Comparison of ENCODE assay signal across 18 mouse cellular contexts in genomic region chr5:134597711-134598110, GRCm38 (mm10). TPM values are rescaled to one million over a fixed set of nuclear protein-coding genes. Genes with fewer than 3 reads are reported as not detected.
DNase-seq lines count a peak whose midpoint lies in the region; ATAC-seq and TF ChIP-seq lines count a peak whose summit lies in the region.
"Had no signal": no experiment of that assay in that cellular context is flagged by ENCODE, and none has a peak within 500 bp of the region (broad histone marks: within the 10 kb centered on the region; RNA-seq: fewer than 3 reads in every experiment).

No protein-coding gene starts in this region.

- H3K9ac ChIP-seq in hindbrain, postnatal 0 days (replicated peaks; ENCODE audit: low read length), result no peak overlapping the region
- H3K9ac ChIP-seq in hindbrain, embryonic 14.5 days, result no peak overlapping the region
- H3K9ac ChIP-seq: lung, embryonic 15.5 days had no signal

- H3K4me3 ChIP-seq in hindbrain, postnatal 0 days (ENCODE audit: low read length), result no peak overlapping the region
- no peak overlapping the region for H3K4me3 ChIP-seq in hindbrain, embryonic 14.5 days (replicated peaks; ENCODE audit: low read length)
- H3K4me3 ChIP-seq: hindbrain, embryonic 10.5 days; lung, embryonic 15.5 days had no signal

- 0 out of 2 replicates have a peak, but pooled peaks have one; percentile 46 for ATAC-seq in hindbrain, postnatal 0 days
- ATAC-seq in hindbrain, embryonic 14.5 days (ENCODE audit: low FRiP score), result no peak
- ATAC-seq: forebrain, embryonic 16.5 days; midbrain, embryonic 16.5 days; Patski had no signal

- no peaks in the 10 kb centered on the region for H3K9me3 ChIP-seq in hindbrain, postnatal 0 days (ENCODE audit: low read length)
- H3K9me3 ChIP-seq in hindbrain, embryonic 14.5 days (ENCODE audit: control insufficient read depth, low read length), result no peaks in the 10 kb centered on the region
- H3K9me3 ChIP-seq: hindbrain, embryonic 10.5 days; lung, embryonic 15.5 days had no signal

- no peak overlapping the region; the same call in 1 of the 2 replicates for H3K27ac ChIP-seq in hindbrain, postnatal 0 days
- H3K27ac ChIP-seq in hindbrain, embryonic 14.5 days, result no peak overlapping the region
- H3K27ac ChIP-seq: hindbrain, embryonic 10.5 days; kidney, postnatal 0 days; lung, embryonic 15.5 days had no signal

- H3K4me1 ChIP-seq in hindbrain, postnatal 0 days (ENCODE audit: insufficient read depth, low read length), result no peaks in the 10 kb centered on the region
- H3K4me1 ChIP-seq in hindbrain, embryonic 14.5 days (replicated peaks; ENCODE audit: control insufficient read depth, insufficient read depth, low read length), result no peaks in the 10 kb centered on the region
- H3K4me1 ChIP-seq: hindbrain, embryonic 10.5 days; lung, embryonic 15.5 days had no signal

- peaks cover 43% of the 10 kb centered on the region for H3K36me3 ChIP-seq in hindbrain, postnatal 0 days (ENCODE audit: insufficient read depth, low read length)
- peaks cover 70% of the 10 kb centered on the region for H3K36me3 ChIP-seq in hindbrain, embryonic 14.5 days (replicated peaks; ENCODE audit: control insufficient read depth, insufficient read depth)

- H3K27me3 ChIP-seq in hindbrain, postnatal 0 days (ENCODE audit: insufficient read depth, low read length), result no peaks in the 10 kb centered on the region
- H3K27me3 ChIP-seq in hindbrain, embryonic 14.5 days (ENCODE audit: control insufficient read depth, insufficient read depth, low read length), result no peaks in the 10 kb centered on the region
- H3K27me3 ChIP-seq: lung, embryonic 15.5 days; Patski had no signal

- TF ChIP-seq CTCF in hindbrain, postnatal 0 days (IDR thresholded peaks at IDR 0.05; ENCODE audit: low read depth), result no peak

- H3K4me2 ChIP-seq in hindbrain, postnatal 0 days (ENCODE audit: low read depth, low read length), result no peak overlapping the region
- H3K4me2 ChIP-seq in hindbrain, embryonic 14.5 days (replicated peaks), result no peak overlapping the region
- H3K4me2 ChIP-seq: lung, embryonic 15.5 days had no signal

- peak; percentile 40 for DNase-seq in adrenal gland, postnatal 14 days
- DNase-seq in adrenal gland, postnatal 36 days, result no peak
- DNase-seq in hindbrain, postnatal 0 days (ENCODE audit: low spot score), result peak; percentile 66
- DNase-seq in hindbrain, embryonic 14.5 days (ENCODE audit: low spot score), result no peak
- peak; percentile 10 for DNase-seq in brain, embryonic 18.5 days (ENCODE audit: low read depth, low spot score)
- peak; percentile 60 to 61 for DNase-seq in heart, postnatal 10 days
- DNase-seq in Muller cell, postnatal 12 days (ENCODE audit: inconsistent ontology term), result no peak
- no peak for DNase-seq in layer of hippocampus, adult 11-12 months (ENCODE audit: low spot score)
- DNase-seq: cerebellum, adult 18-20 months had no signal

- 57% methylated on average over 10 of the region's 10 CpGs for WGBS in hindbrain, postnatal 0 days
- 83% methylated on average over 10 of the region's 10 CpGs for WGBS in hindbrain, embryonic 14.5 days

- intact Hi-C loops in heart, postnatal 10 days (cut with DNase I), result no loop called here

RNA-seq across cellular contexts. Expression of gene Rfc2, which starts 16.5 kb away (rescaled TPM):
- 47.2 and 51.2 TPM in 2 replicates for total RNA-seq in adrenal gland, postnatal 14 days (2021)
- total RNA-seq in adrenal gland, postnatal 36 days (2021), result 10 to 100 TPM; 48.2 to 49.4 TPM
- total RNA-seq in hindbrain, postnatal 0 days (2014; rRNA removed), result 50.9 and 76.3 TPM in 2 replicates
- polyA plus RNA-seq in hindbrain, postnatal 0 days (2015; fragmentation: Nextera tagmentation; extraction: Ambion mirVana), result 164 and 168 TPM in 2 replicates
- polyA plus RNA-seq in hindbrain, embryonic 14.5 days (2014; fragmentation: Nextera tagmentation; extraction: Ambion mirVana), result 174 and 178 TPM in 2 replicates
- total RNA-seq in heart, postnatal 10 days (2021), result 10 to 100 TPM; 37.6 to 39.8 TPM

RNA-seq across cellular contexts. Expression of gene Lat2, which starts 17.1 kb away (rescaled TPM):
- 2.2 and 7.1 TPM in 2 replicates for total RNA-seq in adrenal gland, postnatal 14 days (2021)
- 1 to 10 TPM; 3.3 to 4.4 TPM for total RNA-seq in adrenal gland, postnatal 36 days (2021)
- 0.93 and 2.8 TPM in 2 replicates for total RNA-seq in hindbrain, postnatal 0 days (2014; rRNA removed)
- 1.6 and 4.8 TPM in 2 replicates for polyA plus RNA-seq in hindbrain, postnatal 0 days (2015; fragmentation: Nextera tagmentation; extraction: Ambion mirVana)
- 1.1 and 1.5 TPM in 2 replicates for polyA plus RNA-seq in hindbrain, embryonic 14.5 days (2014; fragmentation: Nextera tagmentation; extraction: Ambion mirVana)
- 1 to 10 TPM; 2.8 to 4.5 TPM for total RNA-seq in heart, postnatal 10 days (2021)

RNA-seq across cellular contexts. Expression of gene Syna, which starts 37.7 kb away (rescaled TPM):
- total RNA-seq in adrenal gland, postnatal 14 days (2021), result not detected in 2 replicates
- total RNA-seq in adrenal gland, postnatal 36 days (2021), result not detected
- not detected in 2 replicates for total RNA-seq in hindbrain, postnatal 0 days (2014; rRNA removed)
- polyA plus RNA-seq in hindbrain, postnatal 0 days (2015; fragmentation: Nextera tagmentation; extraction: Ambion mirVana), result 0.81 TPM in 2 replicates
- polyA plus RNA-seq in hindbrain, embryonic 14.5 days (2014; fragmentation: Nextera tagmentation; extraction: Ambion mirVana), result 0.25 and 0.39 TPM in 2 replicates
- total RNA-seq in heart, postnatal 10 days (2021), result not detected
- total RNA-seq: liver, adult 2 months; megakaryocyte, adult 5-6 weeks had no signal
- polyA plus RNA-seq: liver, adult 2 months; neural tube, embryonic 14.5 days had no signal

RNA-seq across cellular contexts. Expression of gene Eif4h, which starts 41.6 kb away (rescaled TPM):
- total RNA-seq in adrenal gland, postnatal 14 days (2021), result 277 and 309 TPM in 2 replicates
- total RNA-seq in adrenal gland, postnatal 36 days (2021), result 100 to 1,000 TPM; 288 to 289 TPM
- total RNA-seq in hindbrain, postnatal 0 days (2014; rRNA removed), result 472 and 489 TPM in 2 replicates
- polyA plus RNA-seq in hindbrain, postnatal 0 days (2015; fragmentation: Nextera tagmentation; extraction: Ambion mirVana), result 298 and 304 TPM in 2 replicates
- 329 and 343 TPM in 2 replicates for polyA plus RNA-seq in hindbrain, embryonic 14.5 days (2014; fragmentation: Nextera tagmentation; extraction: Ambion mirVana)
- 100 to 1,000 TPM; 213 to 216 TPM for total RNA-seq in heart, postnatal 10 days (2021)

RNA-seq across cellular contexts. Expression of gene Clip2, which starts 45.5 kb away (rescaled TPM):
- 23.4 and 25.3 TPM in 2 replicates for total RNA-seq in adrenal gland, postnatal 14 days (2021)
- 10 to 100 TPM; 15.1 to 21.0 TPM for total RNA-seq in adrenal gland, postnatal 36 days (2021)
- total RNA-seq in hindbrain, postnatal 0 days (2014; rRNA removed), result 133 and 150 TPM in 2 replicates
- polyA plus RNA-seq in hindbrain, postnatal 0 days (2015; fragmentation: Nextera tagmentation; extraction: Ambion mirVana), result 10.7 and 10.9 TPM in 2 replicates
- 16.3 and 16.8 TPM in 2 replicates for polyA plus RNA-seq in hindbrain, embryonic 14.5 days (2014; fragmentation: Nextera tagmentation; extraction: Ambion mirVana)
- total RNA-seq in heart, postnatal 10 days (2021), result 10 to 100 TPM; 14.6 to 16.0 TPM

Comparison
In these comparisons a context has a peak if more than half of its experiments do, and no peak if none do; other contexts are left out.
1. DNase-seq: peak in adrenal gland, postnatal 14 days (single experiment), hindbrain, postnatal 0 days (single experiment), brain, embryonic 18.5 days (single experiment) and heart, postnatal 10 days (2 of 2); none in adrenal gland, postnatal 36 days (0 of 2), hindbrain, embryonic 14.5 days (single experiment), Muller cell, postnatal 12 days (single experiment) and layer of hippocampus, adult 11-12 months (single experiment).